Mouse (Mus musculus) forelimb bud, embryonic 11.5 days (tissue): ENCODE data around the gene Tlcd2.

Source experiments
- DNase-seq: peaks from one replicate; pipeline ENCODE4 v3.0.0-alpha.2; 2012; ENCODE audit warnings: low read depth, low spot score

The Tlcd2 gene

GRCm38 (mm10) chr11:75519834-75520633 is 58.5 kb downstream of the Tlcd2 start:
- DNase-seq: no peak
